8 mouse cellular contexts compared by ENCODE assay signal in genomic region chr6:34708650-34709265, GRCm38 (mm10).
DNase-seq lines count a peak whose midpoint lies in the region; ATAC-seq and TF ChIP-seq lines count a peak whose summit lies in the region.

No protein-coding gene starts in this region.

- peak overlapping the region; percentile 68 for H3K4me3 ChIP-seq in forebrain, embryonic 15.5 days
- H3K4me3 ChIP-seq in kidney, adult 2 months (ENCODE audit: insufficient read depth, low read depth, low read length) = no peak overlapping the region
- H3K4me3 ChIP-seq in liver, embryonic 12.5 days = peak overlapping the region; percentile 45; the same call in 1 of the 2 replicates
- peak overlapping the region; percentile 67 for H3K4me3 ChIP-seq in olfactory bulb, adult 2 months (ENCODE audit: insufficient read depth, low read depth, low read length)

- WGBS in forebrain, embryonic 15.5 days = 8% methylated on average over 13 of the region's 13 CpGs
- WGBS in kidney, adult 2 months = 18% methylated on average over 13 of the region's 13 CpGs
- 35% methylated on average over 13 of the region's 13 CpGs for WGBS in liver, embryonic 12.5 days (ENCODE audit: insufficient replicate concordance)
- WGBS in olfactory bulb, adult 2 months = 21% methylated on average over 13 of the region's 13 CpGs

- peak overlapping the region; percentile 81 for H3K4me2 ChIP-seq in forebrain, embryonic 15.5 days (replicated peaks)
- peak overlapping the region; percentile 55 for H3K4me2 ChIP-seq in liver, embryonic 12.5 days

- peak; percentile 70 for ATAC-seq in forebrain, embryonic 15.5 days (replicated peaks)
- ATAC-seq in liver, embryonic 12.5 days = peak; percentile 31

- peaks cover 38% of the 10 kb centered on the region for H3K4me1 ChIP-seq in forebrain, embryonic 15.5 days
- peaks cover 6% of the 10 kb centered on the region; the same call in 1 of the 2 replicates for H3K4me1 ChIP-seq in kidney, adult 2 months (ENCODE audit: control insufficient read depth, insufficient read depth, low read length)
- H3K4me1 ChIP-seq in liver, embryonic 12.5 days = peaks cover 19% of the 10 kb centered on the region
- H3K4me1 ChIP-seq in olfactory bulb, adult 2 months (ENCODE audit: control insufficient read depth, insufficient read depth, low read length) = peaks cover 10% of the 10 kb centered on the region

- peak overlapping the region; percentile 83 for H3K9ac ChIP-seq in forebrain, embryonic 15.5 days (replicated peaks)
- no peak overlapping the region for H3K9ac ChIP-seq in liver, embryonic 12.5 days

- no peaks in the 10 kb centered on the region for H3K27me3 ChIP-seq in forebrain, embryonic 15.5 days
- H3K27me3 ChIP-seq in kidney, adult 2 months (replicated peaks; ENCODE audit: control insufficient read depth, insufficient read depth, low read length) = no peaks in the 10 kb centered on the region
- peaks cover 2% of the 10 kb centered on the region; the same call in 1 of the 2 replicates for H3K27me3 ChIP-seq in liver, embryonic 12.5 days (replicated peaks)

- H3K36me3 ChIP-seq in forebrain, embryonic 15.5 days = no peaks in the 10 kb centered on the region
- no peaks in the 10 kb centered on the region for H3K36me3 ChIP-seq in kidney, adult 2 months (ENCODE audit: control insufficient read depth, insufficient read depth, low read length)
- H3K36me3 ChIP-seq in liver, embryonic 12.5 days = no peaks in the 10 kb centered on the region

- no peak for TF ChIP-seq POLR2A in kidney, adult 2 months (IDR thresholded peaks at IDR 0.05; ENCODE audit: low read depth, low read length)
- no peak for TF ChIP-seq POLR2A in olfactory bulb, adult 2 months (IDR thresholded peaks at IDR 0.05; ENCODE audit: insufficient read depth, low read depth, low read length)

- no peak for TF ChIP-seq CTCF in kidney, adult 2 months (conservative IDR thresholded peaks at IDR 0.05; ENCODE audit: insufficient read depth, insufficient read length, low read depth, low read length)
- no peak for TF ChIP-seq CTCF in olfactory bulb, adult 2 months (IDR thresholded peaks at IDR 0.05; ENCODE audit: insufficient read depth, low read depth, low read length)

- peak overlapping the region; percentile 20; the same call in 1 of the 2 replicates for H3K27ac ChIP-seq in forebrain, embryonic 15.5 days (replicated peaks)
- peak overlapping the region; percentile 29; the same call in 1 of the 2 replicates for H3K27ac ChIP-seq in kidney, adult 2 months (ENCODE audit: insufficient read depth, low read depth, low read length)
- H3K27ac ChIP-seq in liver, embryonic 12.5 days = no peak overlapping the region
- H3K27ac ChIP-seq in olfactory bulb, adult 2 months (ENCODE audit: insufficient read depth, low read depth, low read length) = no peak overlapping the region

- H3K9me3 ChIP-seq in forebrain, embryonic 15.5 days = peaks cover 4% of the 10 kb centered on the region; the same call in 1 of the 2 replicates
- H3K9me3 ChIP-seq in liver, embryonic 12.5 days (replicated peaks) = peaks cover 12% of the 10 kb centered on the region

- DNase-seq in embryo, embryonic 10 days (ENCODE audit: low spot score) = peak; percentile 70
- no peak for DNase-seq in embryo, embryonic 10.5 days (ENCODE audit: low spot score)
- DNase-seq in brain, embryonic 18.5 days (ENCODE audit: low read depth, low spot score) = peak; percentile 16
- DNase-seq in kidney, adult 2 months = peak; percentile 48
- no peak for DNase-seq in thymus, postnatal 14 days

Comparison
In these comparisons a context has a peak if more than half of its experiments do, and no peak if none do; other contexts are left out.
1. DNase-seq: peak in embryo, embryonic 10 days (single experiment), brain, embryonic 18.5 days (single experiment) and kidney, adult 2 months (single experiment); none in embryo, embryonic 10.5 days (single experiment) and thymus, postnatal 14 days (single experiment).
2. H3K27ac ChIP-seq: peak in forebrain, embryonic 15.5 days (single experiment) and kidney, adult 2 months (single experiment); none in liver, embryonic 12.5 days (single experiment) and olfactory bulb, adult 2 months (single experiment).